Mouse (Mus musculus) adrenal gland, postnatal 36 days (tissue): ENCODE measurements around the gene Sugt1. TPM values are rescaled to one million over a fixed set of nuclear protein-coding genes. Genes with fewer than 3 reads are reported as not detected.

Experiments
- DNase-seq, 2 experiments: peaks; one replicate each; pipeline ENCODE4 v3.0.0; 2021; ENCODE audit warnings: mixed read lengths in 1 of 2
- long read RNA-seq, 2 experiments: library from polyadenylated mRNA; stranded (forward); transcript quantifications; one replicate each; pipeline ENCODE4 v2.0.0; 2021; ENCODE audit warnings: borderline sequencing depth in 2 of 2
- total RNA-seq, 2 experiments: library from RNA; stranded (reverse); gene quantifications; 2 replicates each; pipeline ENCODE4 v1.2.3; 2021

The Sugt1 gene
- total RNA-seq: 100 to 1,000 TPM in 1 of 2 experiments, 10 to 100 TPM in 1; 96.7 to 149 TPM
- long read RNA-seq, experiment 1, full-length matches to known transcripts: 76 of 87 reads
- long read RNA-seq, experiment 1, partial matches to known transcripts: 5 of 87 reads
- long read RNA-seq, experiment 1, other reads (novel, unspliced or antisense): 6 of 87 reads
- long read RNA-seq, experiment 2, full-length matches to known transcripts: 15 of 17 reads
- long read RNA-seq, experiment 2, partial matches to known transcripts: 0 of 17 reads
- long read RNA-seq, experiment 2, other reads (novel, unspliced or antisense): 2 of 17 reads

- DNase-seq: peak; percentile 97
These were observed at the start of gene Sugt1 for GRCm38 (mm10) chr14:79587139-79587851. Gene Sugt1, plus strand, starts transcription at chr14:79587691.

- DNase-seq: no peak
These were observed 49.6 kb upstream of the Sugt1 start for GRCm38 (mm10) chr14:79537921-79538320.

GRCm38 (mm10) chr14:79541606-79542005 lies 45.9 kb upstream of the Sugt1 start:
- no peak for DNase-seq

- peak; percentile 25 to 51 for DNase-seq
These were observed 38.1 kb upstream of the Sugt1 start for GRCm38 (mm10) chr14:79549343-79549742.

GRCm38 (mm10) chr14:79551929-79552328 lies 35.6 kb upstream of the Sugt1 start:
- DNase-seq: no peak

- DNase-seq: no peak
These were observed 34.6 kb upstream of the Sugt1 start for GRCm38 (mm10) chr14:79552854-79553253.

- no peak for DNase-seq
These were observed 29.7 kb upstream of the Sugt1 start for GRCm38 (mm10) chr14:79557796-79558195.

GRCm38 (mm10) chr14:79562745-79563144 lies 24.7 kb upstream of the Sugt1 start:
- peak; percentile 53 to 72 for DNase-seq

GRCm38 (mm10) chr14:79564784-79565183 lies 22.7 kb upstream of the Sugt1 start:
- no peak for DNase-seq

- DNase-seq: no peak
These were observed 13.9 kb upstream of the Sugt1 start for GRCm38 (mm10) chr14:79573482-79574191.

- DNase-seq: no peak
These were observed 13.1 kb upstream of the Sugt1 start for GRCm38 (mm10) chr14:79574361-79574760.

GRCm38 (mm10) chr14:79583526-79584245 lies 3.8 kb upstream of the Sugt1 start:
- no peak for DNase-seq

- no peak for DNase-seq
These were observed 872 bp upstream of the Sugt1 start for GRCm38 (mm10) chr14:79586499-79587138.

- no peak for DNase-seq
These were observed 350 bp downstream of the Sugt1 start for GRCm38 (mm10) chr14:79587852-79588229.

- peak in 1 of 2 experiments; percentile 10 for DNase-seq
These were observed 1.1 kb downstream of the Sugt1 start for GRCm38 (mm10) chr14:79588534-79588951.

- no peak for DNase-seq
These were observed 1.9 kb downstream of the Sugt1 start for GRCm38 (mm10) chr14:79589401-79589800.

GRCm38 (mm10) chr14:79590916-79591315 lies 3.4 kb downstream of the Sugt1 start:
- DNase-seq: no peak

GRCm38 (mm10) chr14:79591611-79592010 lies 4.1 kb downstream of the Sugt1 start:
- no peak for DNase-seq

- peak; percentile 14 to 45 for DNase-seq
These were observed 6.6 kb downstream of the Sugt1 start for GRCm38 (mm10) chr14:79594069-79594468.

GRCm38 (mm10) chr14:79596602-79597001 lies 9.1 kb downstream of the Sugt1 start:
- no peak for DNase-seq

- no peak for DNase-seq
These were observed 18.4 kb downstream of the Sugt1 start for GRCm38 (mm10) chr14:79605881-79606280.

- no peak for DNase-seq
These were observed 18.9 kb downstream of the Sugt1 start for GRCm38 (mm10) chr14:79606392-79606791.
